Mouse (Mus musculus): ENCODE results near the gene Traf1. TPM values are rescaled to one million over a fixed set of nuclear protein-coding genes. Genes with fewer than 3 reads are reported as not detected.

Traf1 gene
- total RNA-seq (2014; rRNA removed): 0.86 and 2.2 TPM in 2 replicates
- 1.9 and 2.7 TPM in 2 replicates for polyA plus RNA-seq (2015; fragmentation: Nextera tagmentation; extraction: Ambion mirVana)

DNA sequence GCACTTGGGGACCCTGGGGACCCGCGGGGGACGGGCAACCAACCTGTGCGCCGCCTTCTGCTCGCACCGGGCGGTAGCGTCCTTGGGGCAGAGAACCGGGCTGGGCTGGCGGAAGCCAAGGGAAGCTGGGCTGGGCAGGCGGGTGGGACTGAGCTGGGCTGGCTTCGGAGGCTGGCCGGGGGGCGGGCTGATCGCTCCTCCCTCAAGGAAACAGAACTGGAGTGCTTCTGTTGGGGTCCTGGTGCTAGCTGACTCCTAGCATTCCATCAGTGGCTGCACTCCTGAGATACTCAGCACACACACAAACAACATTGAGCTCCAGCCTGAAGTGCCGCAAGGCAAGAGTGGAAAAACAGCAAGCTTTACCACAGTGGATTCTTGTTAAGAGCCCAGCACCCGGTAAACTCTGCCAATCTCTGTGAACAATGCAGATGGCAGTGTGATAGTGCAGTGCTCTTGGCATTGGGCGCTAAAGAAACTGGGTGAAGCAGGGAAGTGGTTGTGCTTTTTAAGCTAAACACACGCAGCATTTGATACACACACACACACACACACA is at the start of gene Traf1:
Traf1 (minus strand) TSS at position 292 of the 556 bp plus-strand sequence.
- DNase-seq (peak; percentile 9), ATAC-seq (peak; percentile 40; the same call in 1 of the 2 replicates)
- Histone ChIP-seq H3K9ac (no peak within 1 kb of the TSS), H3K27me3 (ENCODE audit: insufficient read depth, low read length) (no peaks in the 10 kb centered on the region), H3K27ac (ENCODE audit: low read depth, low read length) (no peak within 1 kb of the TSS), H3K4me2 (ENCODE audit: low read depth) (peak within 1 kb of the TSS; percentile 30), H3K4me1 (ENCODE audit: insufficient read depth) (no peaks in the 10 kb centered on the region), H3K4me3 (ENCODE audit: low read depth, low read length) (0 out of 2 replicates have a peak within 1 kb of the TSS, but pooled peaks have one; percentile 0), H3K9me3 (ENCODE audit: low read length) (no peaks in the 10 kb centered on the region), H3K36me3 (ENCODE audit: insufficient read depth) (no peaks in the 10 kb centered on the region)
- no peak for TF ChIP-seq CTCF (IDR thresholded peaks at IDR 0.05; ENCODE audit: low read depth)
- WGBS: 16% methylated on average over 20 of the region's 20 CpGs

DNA sequence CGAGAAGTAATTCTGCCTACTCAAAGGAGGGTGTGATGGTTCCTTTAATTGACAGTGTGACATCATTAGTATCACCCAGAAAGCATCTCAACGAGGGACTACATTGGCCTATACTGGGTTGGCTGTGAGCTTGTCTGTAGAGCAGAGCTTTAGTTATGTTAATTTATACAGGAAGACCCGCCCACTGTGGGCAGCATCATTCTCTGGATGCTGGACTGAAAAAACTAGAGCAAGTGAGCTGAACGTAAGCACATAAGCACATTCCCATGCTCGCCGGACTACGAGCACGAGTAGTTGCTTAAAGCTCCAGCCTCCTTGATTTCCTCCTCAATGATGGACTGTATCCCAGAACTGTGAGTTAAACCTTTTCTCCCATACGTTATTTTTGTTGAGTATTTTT is 37.4 kb upstream of the Traf1 start:
- H3K36me3 ChIP-seq (ENCODE audit: insufficient read depth): no peaks in the 10 kb centered on the region
- TF ChIP-seq CTCF (IDR thresholded peaks at IDR 0.05; ENCODE audit: low read depth): no peak
- no peak overlapping the region for H3K4me2 ChIP-seq (ENCODE audit: low read depth)
- H3K9me3 ChIP-seq (ENCODE audit: low read length): no peaks in the 10 kb centered on the region
- H3K4me3 ChIP-seq (ENCODE audit: low read depth, low read length): no peak overlapping the region
- no peak overlapping the region for H3K27ac ChIP-seq (ENCODE audit: low read depth, low read length)
- no peak overlapping the region for H3K9ac ChIP-seq
- DNase-seq (no peak), ATAC-seq (no peak)
- WGBS: 66% methylated on average over 9 of the region's 9 CpGs
- no peaks in the 10 kb centered on the region for H3K27me3 ChIP-seq (ENCODE audit: insufficient read depth, low read length)
- H3K4me1 ChIP-seq (ENCODE audit: insufficient read depth): no peaks in the 10 kb centered on the region

DNA sequence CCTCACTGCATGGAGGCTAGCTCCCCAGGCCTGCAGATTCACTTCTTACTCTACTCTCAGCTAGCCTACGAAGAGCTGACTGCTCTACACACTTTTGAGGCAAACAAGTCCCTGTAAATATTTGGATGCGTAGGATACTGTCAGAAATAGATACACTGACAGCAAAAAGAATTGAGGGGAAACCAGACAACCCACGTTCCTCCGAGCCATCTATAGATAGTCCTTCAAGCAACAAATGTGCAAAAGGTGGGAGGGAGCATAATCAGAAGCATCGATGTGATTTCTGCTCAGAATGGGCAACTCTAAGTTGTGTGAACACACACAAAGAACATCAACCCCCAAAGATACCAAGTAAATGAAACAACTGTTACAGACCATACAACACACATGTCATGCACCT is 34.9 kb upstream of the Traf1 start:
- no peak for TF ChIP-seq CTCF (IDR thresholded peaks at IDR 0.05; ENCODE audit: low read depth)
- peaks cover 4% of the 10 kb centered on the region; the same call in 1 of the 2 replicates for H3K4me1 ChIP-seq (ENCODE audit: insufficient read depth)
- no peak overlapping the region for H3K9ac ChIP-seq
- no peak overlapping the region for H3K27ac ChIP-seq (ENCODE audit: low read depth, low read length)
- DNase-seq: no peak
- H3K27me3 ChIP-seq (ENCODE audit: insufficient read depth, low read length): no peaks in the 10 kb centered on the region
- H3K9me3 ChIP-seq (ENCODE audit: low read length): no peaks in the 10 kb centered on the region
- 88% methylated on average over 5 of the region's 5 CpGs for WGBS
- ATAC-seq: no peak
- no peak overlapping the region for H3K4me3 ChIP-seq (ENCODE audit: low read depth, low read length)
- no peak overlapping the region for H3K4me2 ChIP-seq (ENCODE audit: low read depth)
- H3K36me3 ChIP-seq (ENCODE audit: insufficient read depth): no peaks in the 10 kb centered on the region

DNA sequence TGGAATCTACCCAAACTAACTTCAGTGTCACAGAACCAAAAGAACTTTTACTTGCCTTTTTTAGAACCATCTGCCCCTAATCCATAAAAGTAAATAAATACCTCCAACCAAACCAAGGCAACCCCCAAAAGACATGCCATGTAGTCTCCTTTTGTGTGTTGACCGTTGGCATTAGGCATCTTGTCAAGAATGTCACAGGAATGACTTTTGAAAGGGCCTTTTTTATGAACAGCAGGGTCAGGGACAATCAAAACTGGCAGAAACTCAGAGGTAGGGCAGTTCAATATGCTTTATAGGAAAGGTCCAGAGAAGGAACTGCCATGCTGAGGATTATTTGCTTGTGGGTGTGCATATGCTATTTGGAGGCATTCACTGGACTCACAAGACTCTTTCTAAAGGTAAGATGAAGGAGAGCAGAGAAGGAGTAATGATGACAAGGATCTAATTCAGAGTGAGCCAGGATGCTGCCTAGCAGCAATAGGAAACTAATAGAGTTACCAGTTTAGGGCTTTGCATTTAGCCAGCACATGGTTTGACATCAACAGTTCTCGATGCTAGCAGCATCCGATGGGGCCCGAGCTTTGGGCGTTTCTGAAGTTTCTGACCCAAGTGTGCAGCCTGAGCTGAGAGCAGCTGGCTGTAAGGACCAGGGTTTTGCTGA is 32.3 kb upstream of the Traf1 start:
- ATAC-seq: peak; percentile 42; the same call in 1 of the 2 replicates
- Histone ChIP-seq H3K4me3 (ENCODE audit: low read depth, low read length) (no peak overlapping the region), H3K4me2 (ENCODE audit: low read depth) (no peak overlapping the region), H3K9ac (no peak overlapping the region), H3K9me3 (ENCODE audit: low read length) (no peaks in the 10 kb centered on the region), H3K4me1 (ENCODE audit: insufficient read depth) (peaks cover 4% of the 10 kb centered on the region; the same call in 1 of the 2 replicates), H3K27ac (ENCODE audit: low read depth, low read length) (0 out of 2 replicates have a peak overlapping the region, but pooled peaks have one; percentile 1), H3K36me3 (ENCODE audit: insufficient read depth) (no peaks in the 10 kb centered on the region), H3K27me3 (ENCODE audit: insufficient read depth, low read length) (no peaks in the 10 kb centered on the region)
- 16% methylated on average over 5 of the region's 5 CpGs for WGBS
- peak; percentile 30 for DNase-seq
- no peak for TF ChIP-seq CTCF (IDR thresholded peaks at IDR 0.05; ENCODE audit: low read depth)

DNA sequence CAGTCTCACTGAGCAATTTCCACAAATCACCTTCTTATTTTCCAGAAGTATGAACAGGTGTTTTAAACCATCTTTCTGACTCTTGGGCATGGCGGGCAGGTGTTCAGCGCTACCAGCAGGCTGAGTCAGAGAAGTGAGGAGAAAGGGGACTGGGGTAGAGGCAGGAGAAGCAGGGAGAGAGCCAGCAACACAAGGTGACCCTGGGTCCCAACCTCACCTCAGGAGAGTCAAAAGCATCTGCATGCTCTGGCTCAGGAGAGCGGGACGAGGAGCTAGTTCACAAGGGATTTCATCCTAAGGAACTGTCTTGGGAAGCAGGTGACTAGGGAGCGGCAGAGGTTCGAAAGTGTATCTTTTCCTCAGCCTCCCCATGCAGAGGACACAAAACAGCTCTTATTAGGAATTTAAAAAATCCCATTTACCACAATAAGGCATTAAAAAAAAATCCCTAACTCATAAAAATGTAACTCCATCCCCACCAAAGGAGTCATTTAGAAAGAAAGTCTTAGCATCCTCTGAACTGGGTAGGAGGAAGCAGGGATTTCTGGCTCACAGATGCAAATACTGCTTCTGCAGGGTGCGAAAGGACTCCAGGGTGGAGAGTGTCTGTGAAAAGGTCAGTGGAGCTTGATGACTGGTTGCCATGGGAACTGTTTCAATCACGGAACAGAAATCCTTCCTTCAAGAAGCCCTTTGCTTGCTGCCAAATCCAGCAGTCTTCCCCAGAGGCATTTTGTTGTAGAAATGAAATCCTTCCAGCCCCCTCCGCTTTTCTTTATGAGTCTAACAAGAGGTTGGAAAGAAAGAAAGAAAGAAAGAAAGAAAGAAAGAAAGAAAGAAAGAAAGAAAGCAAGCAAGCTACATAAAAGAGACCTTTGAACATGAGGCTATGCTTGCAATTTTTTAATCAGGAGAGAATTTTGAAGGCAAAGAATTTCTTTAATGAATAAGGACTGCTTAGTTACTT is 31.4 kb upstream of the Traf1 start:
- Histone ChIP-seq H3K27me3 (ENCODE audit: insufficient read depth, low read length) (no peaks in the 10 kb centered on the region), H3K9me3 (ENCODE audit: low read length) (no peaks in the 10 kb centered on the region), H3K4me2 (ENCODE audit: low read depth) (no peak overlapping the region), H3K4me3 (ENCODE audit: low read depth, low read length) (no peak overlapping the region), H3K9ac (0 out of 2 replicates have a peak overlapping the region, but pooled peaks have one; percentile 1), H3K27ac (ENCODE audit: low read depth, low read length) (peak overlapping the region; percentile 54; the same call in 1 of the 2 replicates), H3K36me3 (ENCODE audit: insufficient read depth) (no peaks in the 10 kb centered on the region), H3K4me1 (ENCODE audit: insufficient read depth) (peaks cover 4% of the 10 kb centered on the region; the same call in 1 of the 2 replicates)
- peak; percentile 90 for ATAC-seq
- peak; percentile 73 for DNase-seq
- TF ChIP-seq CTCF (IDR thresholded peaks at IDR 0.05; ENCODE audit: low read depth): no peak
- WGBS: 8% methylated on average over 9 of the region's 9 CpGs

DNA sequence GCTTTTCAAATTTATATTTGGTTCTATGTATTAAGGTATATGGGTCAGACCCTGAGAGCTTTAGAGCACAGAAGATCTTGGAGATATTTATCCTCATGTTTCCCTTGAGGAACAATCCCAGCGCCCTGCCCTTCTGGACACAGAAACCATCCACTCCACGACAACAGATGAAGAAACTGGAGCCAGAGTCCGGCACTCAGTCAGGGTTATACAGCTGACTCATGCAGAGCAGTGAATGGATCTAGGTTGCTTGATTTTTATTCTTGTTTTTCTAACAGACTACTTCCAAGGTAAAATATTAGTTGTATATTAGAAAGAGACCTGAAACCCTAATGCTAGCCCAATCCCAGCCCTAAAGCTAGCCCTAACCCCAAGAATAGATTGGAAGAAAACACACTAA is 30.4 kb upstream of the Traf1 start:
- Histone ChIP-seq H3K27me3 (ENCODE audit: insufficient read depth, low read length) (no peaks in the 10 kb centered on the region), H3K27ac (ENCODE audit: low read depth, low read length) (no peak overlapping the region), H3K9ac (no peak overlapping the region), H3K9me3 (ENCODE audit: low read length) (no peaks in the 10 kb centered on the region), H3K4me1 (ENCODE audit: insufficient read depth) (peaks cover 4% of the 10 kb centered on the region; the same call in 1 of the 2 replicates), H3K4me3 (ENCODE audit: low read depth, low read length) (no peak overlapping the region), H3K36me3 (ENCODE audit: insufficient read depth) (no peaks in the 10 kb centered on the region), H3K4me2 (ENCODE audit: low read depth) (no peak overlapping the region)
- DNase-seq: no peak
- WGBS: 77% methylated on average over 3 of the region's 3 CpGs
- ATAC-seq: no peak
- no peak for TF ChIP-seq CTCF (IDR thresholded peaks at IDR 0.05; ENCODE audit: low read depth)

Data from forebrain, postnatal 0 days (tissue).